Comparison of ENCODE assay signal across 8 mouse cellular contexts in the genomic region with DNA sequence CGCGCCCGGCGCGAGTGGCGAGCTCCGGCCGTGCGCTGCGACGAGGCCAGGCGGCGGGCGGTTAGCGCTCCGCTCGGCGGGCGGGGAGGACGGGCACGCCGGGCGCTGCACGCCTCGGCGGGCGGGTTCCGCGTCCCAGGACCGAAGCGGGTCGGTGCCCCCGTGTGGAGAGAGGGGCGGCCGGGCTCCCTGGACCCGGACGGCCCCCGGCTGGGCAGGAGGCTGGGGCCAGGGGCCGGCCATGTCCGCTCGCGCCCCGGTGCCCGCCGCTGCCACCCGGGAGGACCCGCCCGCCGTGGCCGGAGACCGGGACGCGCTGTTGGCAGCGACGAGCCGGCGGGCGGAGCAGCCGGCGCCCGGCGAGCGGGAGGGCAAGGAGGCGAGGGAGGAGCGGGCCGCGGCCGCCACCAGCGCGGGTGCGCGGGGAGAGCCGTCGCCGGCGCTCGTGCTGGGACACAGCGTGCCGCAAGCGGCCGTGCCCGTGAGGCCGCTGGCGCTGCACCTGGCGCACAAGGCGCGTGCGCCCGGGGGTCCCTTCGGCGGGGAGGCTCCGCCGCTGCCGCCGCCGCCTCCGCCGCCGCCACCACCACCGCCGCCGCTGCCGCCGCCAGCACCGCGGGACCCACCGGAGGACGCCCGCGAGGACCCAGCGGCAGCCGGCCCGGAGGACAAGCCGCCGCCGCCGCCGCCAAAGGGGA. TPM values are rescaled to one million over a fixed set of nuclear protein-coding genes. Genes with fewer than 3 reads are reported as not detected.
DNase-seq lines count a peak whose midpoint lies in the region; ATAC-seq and TF ChIP-seq lines count a peak whose summit lies in the region.

No protein-coding gene starts in this region.

- H3K27ac ChIP-seq in kidney, adult 2 months (ENCODE audit: insufficient read depth, low read depth, low read length) = peak overlapping the region; percentile 75
- H3K27ac ChIP-seq in lung, embryonic 14.5 days (ENCODE audit: low read depth) = peak overlapping the region; percentile 70; the same call in 1 of the 2 replicates

- no peak for TF ChIP-seq CTCF in kidney, adult 2 months (conservative IDR thresholded peaks at IDR 0.05; ENCODE audit: insufficient read depth, insufficient read length, low read depth, low read length)
- TF ChIP-seq CTCF in lung, embryonic 14.5 days (IDR thresholded peaks at IDR 0.05; ENCODE audit: low read depth) = no peak

- peak overlapping the region; percentile 66 for H3K9ac ChIP-seq in lung, embryonic 14.5 days

- DNase-seq in 3134 (ENCODE audit: extremely low read depth, insufficient read length, low spot score) (peak; percentile 54), MN1 (ENCODE audit: low spot score) (peak; percentile 67)
- peak; percentile 76 for DNase-seq in cerebellum, adult 9-11 months
- DNase-seq in gastrocnemius, postnatal 25 days = peak; percentile 42
- peak; percentile 54 for DNase-seq in kidney, adult 2 months
- DNase-seq in lung, embryonic 14.5 days = peak; percentile 49
- DNase-seq in retina, postnatal 1 day = peak; percentile 67
- DNase-seq in thymus, postnatal 4 days = peak; percentile 72

- peaks cover 6% of the 10 kb centered on the region; the same call in 1 of the 2 replicates for H3K4me1 ChIP-seq in kidney, adult 2 months (ENCODE audit: control insufficient read depth, insufficient read depth, low read length)
- no peaks in the 10 kb centered on the region for H3K4me1 ChIP-seq in lung, embryonic 14.5 days (ENCODE audit: insufficient read depth)

- peak overlapping the region; percentile 65 for H3K4me3 ChIP-seq in kidney, adult 2 months (ENCODE audit: insufficient read depth, low read depth, low read length)
- peak overlapping the region; percentile 67 for H3K4me3 ChIP-seq in lung, embryonic 14.5 days (ENCODE audit: low read depth, low read length)

- H3K9me3 ChIP-seq in lung, embryonic 14.5 days (ENCODE audit: low read depth, low read length) = no peaks in the 10 kb centered on the region

- TF ChIP-seq POLR2A in kidney, adult 2 months (IDR thresholded peaks at IDR 0.05; ENCODE audit: low read depth, low read length) = no peak

- ATAC-seq in lung, embryonic 14.5 days (ENCODE audit: insufficient read depth) = peak; percentile 29

- H3K36me3 ChIP-seq in kidney, adult 2 months (ENCODE audit: control insufficient read depth, insufficient read depth, low read length) = no peaks in the 10 kb centered on the region
- no peaks in the 10 kb centered on the region for H3K36me3 ChIP-seq in lung, embryonic 14.5 days (ENCODE audit: insufficient read depth)

- no peaks in the 10 kb centered on the region for H3K27me3 ChIP-seq in kidney, adult 2 months (replicated peaks; ENCODE audit: control insufficient read depth, insufficient read depth, low read length)
- peaks cover 12% of the 10 kb centered on the region; the same call in 1 of the 2 replicates for H3K27me3 ChIP-seq in lung, embryonic 14.5 days (ENCODE audit: insufficient read depth, low read length)

- H3K4me2 ChIP-seq in lung, embryonic 14.5 days = peak overlapping the region; percentile 98

- under 1% methylated on average over 114 of the region's 118 CpGs for WGBS in kidney, adult 2 months
- under 1% methylated on average over 99 of the region's 118 CpGs for WGBS in lung, embryonic 14.5 days

RNA-seq across cellular contexts. Expression of a gene that starts 0.4 kb away (rescaled TPM):
- total RNA-seq in gastrocnemius, postnatal 25 days (2021) = 10 to 100 TPM; 60.3 to 69.2 TPM
- 13.2 and 15.6 TPM in 2 replicates for polyA plus RNA-seq in kidney, adult 2 months (2012; rRNA removed)
- 2.5 and 2.9 TPM in 2 replicates for polyA plus RNA-seq in lung, embryonic 14.5 days (2014; fragmentation: Nextera tagmentation; extraction: Ambion mirVana)

RNA-seq across cellular contexts. Expression of a gene that starts 47.7 kb away (rescaled TPM):
- under 1 TPM; 0.11 to 0.15 TPM for total RNA-seq in gastrocnemius, postnatal 25 days (2021)
- polyA plus RNA-seq in kidney, adult 2 months (2012; rRNA removed) = 0.03 TPM in 1 of 2 replicates, not detected in the other
- polyA plus RNA-seq in lung, embryonic 14.5 days (2014; fragmentation: Nextera tagmentation; extraction: Ambion mirVana) = 0.18 and 0.27 TPM in 2 replicates

Comparison
In these comparisons a context has a peak if more than half of its experiments do, and no peak if none do; other contexts are left out.
1. Peak in every context shown above with its lines: DNase-seq, ATAC-seq, H3K4me3 ChIP-seq and H3K27ac ChIP-seq.